Mouse (Mus musculus) embryonic fibroblast, embryonic 13.5 days (primary cell): Measurements from ENCODE around the gene Endov. TPM values are rescaled to one million over a fixed set of nuclear protein-coding genes. Genes with fewer than 3 reads are reported as not detected.

ENCODE experiments used
- H3K27ac ChIP-seq: 2 replicates; pipeline ENCODE4 v1.5.1; 2012; ENCODE audit warnings: low read length, control low read depth, inconsistent platforms; ENCODE audit not compliant: insufficient read depth
- H3K4me1 ChIP-seq: 2 replicates; pipeline ENCODE4 v1.6.1; 2011; ENCODE audit warnings: low read length; ENCODE audit not compliant: control insufficient read depth, insufficient read depth
- H3K4me3 ChIP-seq: 2 replicates; pipeline ENCODE4 v1.5.1; 2011; ENCODE audit warnings: mild to moderate bottlenecking, control low read depth, low read length; ENCODE audit not compliant: insufficient read depth
- CTCF ChIP-seq: IDR thresholded peaks from 2 replicates; pipeline ENCODE4 v1.5.1; 2011; ENCODE audit warnings: mild to moderate bottlenecking, control low read depth, low read length, moderate library complexity, borderline replicate concordance; ENCODE audit not compliant: insufficient read depth
- POLR2A ChIP-seq: IDR thresholded peaks from 2 replicates; pipeline ENCODE4 v1.6.1; 2011; ENCODE audit warnings: low read depth, mild to moderate bottlenecking, control low read depth, low read length, moderate library complexity
- polyA plus RNA-seq: library from polyadenylated mRNA; stranded (reverse); fragments of >200 nt; gene quantifications from 2 replicates; pipeline ENCODE4 v1.2.4, GENCODE M21; 2011; ENCODE audit warnings: low read depth; ENCODE audit not compliant: missing spikeins, insufficient read length

The Endov gene
- polyA plus RNA-seq, 1 experiment, result 15.2 TPM

DNA sequence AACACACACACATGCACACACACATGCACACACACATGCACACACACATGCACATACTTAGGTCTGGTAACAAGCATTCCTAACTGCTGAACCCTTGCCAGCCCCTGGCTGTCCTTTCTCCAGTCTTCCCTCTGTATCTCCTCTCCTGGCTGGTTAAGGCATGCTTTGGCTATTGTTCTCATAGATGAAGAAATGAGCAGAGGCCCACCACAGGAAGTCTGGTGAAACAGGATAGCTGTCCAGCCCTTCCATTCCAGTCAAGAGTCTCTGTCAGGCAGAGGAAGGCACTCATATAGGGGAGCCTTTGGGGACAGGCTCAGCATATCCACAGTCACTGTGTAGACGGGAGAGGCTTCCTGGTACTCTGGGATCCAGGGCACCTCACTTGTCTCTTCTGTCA, 61.2 kb downstream of the Endov start:
- no peak overlapping the region for H3K4me3 ChIP-seq
- peaks cover 6% of the 10 kb centered on the region for H3K4me1 ChIP-seq
- no peak overlapping the region for H3K27ac ChIP-seq
- no peak for TF ChIP-seq CTCF
- no peak for TF ChIP-seq POLR2A

GRCm38 (mm10) chr11:119552902-119553802, 62.0 kb downstream of the Endov start:
- Histone ChIP-seq H3K4me1 (peaks cover 6% of the 10 kb centered on the region), H3K27ac (no peak overlapping the region)
- TF ChIP-seq CTCF (no peak), POLR2A (no peak)

GRCm38 (mm10) chr11:119554706-119555105, 63.6 kb downstream of the Endov start:
- TF ChIP-seq CTCF (no peak), POLR2A (no peak)
- Histone ChIP-seq H3K27ac (no peak overlapping the region), H3K4me1 (peaks cover 4% of the 10 kb centered on the region; the same call in 1 of the 2 replicates), H3K4me3 (no peak overlapping the region)

More at GRCm38 (mm10) chr11:119552902-119553802, 62.0 kb downstream of the Endov start:
- no peak overlapping the region for H3K4me3 ChIP-seq

DNA sequence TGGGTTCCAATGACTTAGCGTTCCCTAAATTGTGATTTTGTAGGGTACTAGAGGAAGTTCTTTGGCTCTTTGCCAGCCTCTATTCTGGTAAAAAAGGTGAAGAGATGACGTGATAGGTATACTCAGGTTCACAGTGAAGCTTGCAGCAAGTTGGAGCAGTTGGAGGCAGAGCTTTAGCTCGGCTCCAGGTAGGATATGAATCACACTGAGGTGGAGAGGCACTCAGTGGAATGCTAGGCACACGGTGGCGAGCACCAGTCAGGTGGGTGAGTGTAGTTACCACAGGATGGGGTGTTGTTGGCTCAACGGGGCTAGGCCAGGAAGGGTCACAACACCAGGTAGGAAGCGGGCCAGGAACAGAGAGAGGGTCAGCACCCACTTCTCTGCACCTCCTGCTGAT, 64.0 kb downstream of the Endov start:
- Histone ChIP-seq H3K4me1 (peaks cover 4% of the 10 kb centered on the region; the same call in 1 of the 2 replicates), H3K4me3 (no peak overlapping the region), H3K27ac (no peak overlapping the region)
- no peak for TF ChIP-seq POLR2A
- TF ChIP-seq CTCF, result no peak

DNA sequence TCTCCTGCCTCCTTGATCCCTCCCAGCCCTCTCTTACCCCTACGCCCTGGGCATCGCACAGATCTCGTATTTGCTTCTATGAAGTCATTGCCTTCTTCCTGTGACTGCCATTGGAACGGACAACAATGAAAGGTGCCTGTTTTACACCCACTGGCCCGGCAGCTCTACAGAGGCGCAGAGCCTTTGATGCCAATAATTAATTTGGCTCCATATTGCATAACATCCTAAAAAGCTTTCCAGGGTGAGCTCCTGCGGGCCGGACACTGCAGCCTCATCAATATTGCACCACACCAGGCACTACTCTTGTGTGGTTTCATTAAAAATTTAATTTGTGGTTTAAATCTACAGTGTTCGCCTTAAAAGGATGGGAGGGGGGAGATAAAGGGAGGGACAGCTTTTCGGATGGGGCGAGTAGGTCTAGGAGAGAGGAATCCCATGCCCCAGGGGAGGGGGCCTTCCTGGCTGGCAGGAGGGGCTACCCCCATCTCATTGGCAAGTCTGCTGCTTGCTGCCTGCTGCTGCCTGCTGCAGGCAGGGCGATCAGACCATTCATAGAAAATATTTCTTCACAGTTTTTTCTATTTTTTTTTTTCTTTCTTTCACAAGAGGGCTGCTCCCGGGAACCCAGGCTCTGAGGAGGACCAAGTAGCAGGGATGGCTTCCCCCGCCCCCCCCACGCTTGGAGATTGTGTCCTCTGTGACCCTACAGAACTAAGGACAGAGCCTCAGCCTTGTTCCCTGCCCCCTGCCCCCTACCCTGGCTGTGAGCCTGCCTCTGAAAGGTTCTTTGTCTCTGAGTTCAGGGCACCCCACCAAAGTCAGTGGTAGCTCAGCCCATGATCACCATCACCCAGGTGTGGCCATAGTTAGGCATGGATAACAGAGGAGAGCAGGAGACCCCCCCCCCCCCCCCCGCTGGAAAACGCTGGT, 67.1 kb downstream of the Endov start:
- Histone ChIP-seq H3K4me3 (no peak overlapping the region), H3K27ac (no peak overlapping the region), H3K4me1 (no peaks in the 10 kb centered on the region)
- TF ChIP-seq POLR2A (no peak), CTCF (no peak)

DNA sequence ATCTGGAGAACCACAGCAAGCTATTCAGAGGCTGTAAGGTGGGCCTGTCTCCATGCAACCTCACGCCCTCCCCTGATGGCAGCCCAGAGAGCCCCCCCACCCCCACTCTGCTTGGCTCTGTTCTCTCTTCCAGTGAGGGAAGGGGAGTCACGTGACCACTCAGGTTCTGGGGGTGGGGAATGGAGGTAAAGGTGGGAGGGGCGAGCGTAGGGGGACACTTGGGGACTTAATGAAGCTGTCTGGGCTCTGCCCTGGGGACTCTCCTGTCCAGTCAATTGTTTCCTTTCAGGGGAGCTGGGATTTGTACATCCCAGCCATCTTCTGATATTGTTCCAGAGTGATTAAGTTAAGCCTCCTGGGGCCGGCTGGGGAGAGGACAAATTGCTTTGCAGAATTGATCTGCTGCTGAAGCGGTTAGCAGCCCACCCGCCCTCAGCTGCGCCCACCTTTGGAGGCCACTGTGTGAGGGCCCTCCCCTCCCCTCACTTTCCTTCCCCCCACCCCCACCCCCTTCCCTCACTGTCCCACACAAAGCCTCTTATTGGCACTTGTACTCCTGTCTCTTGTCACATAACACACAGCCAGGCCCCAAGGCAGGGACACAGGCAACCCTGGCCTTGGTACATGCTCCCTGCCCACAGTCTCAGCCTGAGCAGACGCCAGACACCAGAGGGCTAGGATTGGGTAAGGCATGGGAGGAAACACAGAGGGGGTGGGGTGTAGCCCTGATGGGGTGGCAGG, 67.9 kb downstream of the Endov start:
- TF ChIP-seq CTCF (no peak), POLR2A (no peak)
- no peak overlapping the region for H3K4me3 ChIP-seq
- no peak overlapping the region for H3K27ac ChIP-seq
- H3K4me1 ChIP-seq, result no peaks in the 10 kb centered on the region

Other genes with a start within 250 kb of the Endov start
- 131 TPM in 2 replicates for gene Gaa, start 223.5 kb upstream of the Endov start, polyA plus RNA-seq
- 144 and 153 TPM in 2 replicates for gene Eif4a3, start 191.3 kb upstream of the Endov start, polyA plus RNA-seq
- gene Card14, start 183.6 kb upstream of the Endov start, polyA plus RNA-seq, result not detected in 2 replicates
- 16.1 and 17.3 TPM in 2 replicates for gene Sgsh, start 135.8 kb upstream of the Endov start, polyA plus RNA-seq
- gene Slc26a11, start 135.8 kb upstream of the Endov start, polyA plus RNA-seq, result 9.0 and 10.8 TPM in 2 replicates
- 48.6 and 61.2 TPM in 2 replicates for gene Rnf213, start 98.2 kb upstream of the Endov start, polyA plus RNA-seq
- gene Nptx1, start 56.4 kb downstream of the Endov start, polyA plus RNA-seq, result 1.2 and 3.3 TPM in 2 replicates
- 31.7 TPM in 2 replicates for gene Rptor, start 111.6 kb downstream of the Endov start, polyA plus RNA-seq